Mouse (Mus musculus) ovary, adult 18-20 months (tissue): ENCODE data around the gene Acap3.
A peak's percentile ranks its signal among the peaks of the same experiment; 100 is the strongest.

ENCODE experiments used
- DNase-seq: peaks from one replicate; pipeline ENCODE4 v3.0.0; 2022; ENCODE audit warnings: low spot score, mixed read lengths

Acap3 gene

DNA sequence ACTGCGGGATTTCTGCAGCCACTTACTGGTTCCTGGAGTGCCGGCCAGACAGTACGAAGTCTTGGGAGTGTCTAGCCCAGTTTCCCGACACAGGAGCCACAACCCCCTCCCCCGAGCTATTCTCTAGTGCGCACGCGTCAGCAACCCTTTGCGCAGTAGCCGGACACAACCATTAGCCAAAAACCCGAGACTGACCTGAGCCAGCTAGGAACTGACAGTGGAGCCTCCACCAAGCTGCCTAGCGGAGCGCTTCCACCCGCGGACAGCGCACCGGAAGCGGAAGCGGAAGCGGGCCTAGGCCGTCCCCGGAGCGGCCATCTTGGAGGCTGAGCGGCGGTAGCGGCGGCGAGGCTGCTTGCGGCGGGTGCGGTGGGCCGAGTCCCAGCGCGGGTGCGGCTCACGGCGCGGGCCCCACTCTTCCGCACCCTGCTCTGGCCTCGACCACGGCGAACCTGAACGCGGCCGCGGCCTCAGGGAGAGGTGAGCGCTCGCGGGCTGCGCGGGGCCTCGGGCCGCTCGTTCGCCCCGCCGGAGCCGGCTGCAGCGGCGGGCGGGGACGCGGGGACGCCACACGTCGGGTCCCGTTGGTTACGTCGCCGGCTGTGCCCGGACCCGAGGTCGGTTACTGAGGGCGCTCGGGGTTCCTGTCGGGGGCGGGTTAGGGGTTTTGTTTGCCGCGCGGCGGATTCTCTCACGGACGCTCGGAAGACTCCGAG, 52.1 kb downstream of the Acap3 start, which contains the start of gene Ube2j2:
Ube2j2 (plus strand) TSS at position 298 of the 716 bp plus-strand sequence.
- DNase-seq = peak; percentile 94

DNA sequence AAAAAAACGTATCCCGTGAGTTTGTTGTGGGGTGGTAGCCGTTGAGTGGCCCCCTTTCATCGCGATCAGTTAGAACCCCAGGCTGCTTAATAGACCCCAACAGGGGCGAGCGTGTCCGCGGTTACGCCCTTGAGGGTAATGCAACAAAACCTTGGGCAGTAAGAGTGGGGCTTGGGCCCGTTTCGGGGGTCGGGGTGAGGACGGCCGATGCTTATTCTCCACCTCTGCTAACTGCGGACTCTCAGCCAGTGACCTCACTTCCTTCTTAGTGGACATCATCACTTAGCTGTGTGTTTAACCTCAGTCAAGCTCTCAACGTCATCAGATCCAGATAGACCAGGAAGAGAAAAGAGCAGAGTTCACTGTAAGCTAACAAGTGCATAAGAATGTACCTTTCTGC, 52.6 kb downstream of the Acap3 start:
- DNase-seq = no peak

DNA sequence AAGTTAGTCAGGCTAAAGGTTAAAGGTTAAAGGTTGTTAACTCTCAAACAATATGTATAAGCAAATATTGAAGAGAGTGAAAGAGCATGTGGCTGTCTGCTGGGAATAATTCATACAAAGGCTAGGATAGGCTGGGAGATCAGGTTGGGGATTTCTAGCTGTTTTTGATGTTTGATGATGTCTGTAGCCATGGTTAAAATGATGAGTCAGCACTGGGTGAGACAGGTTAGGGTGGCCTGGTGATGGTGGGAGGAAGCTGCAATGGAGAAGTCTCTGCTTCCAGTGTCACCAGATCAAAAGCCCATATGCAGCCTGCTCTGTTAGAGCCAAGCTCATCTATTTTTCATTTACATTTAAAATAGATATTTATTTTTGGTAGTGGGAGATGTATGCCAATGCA, 55.5 kb downstream of the Acap3 start:
- DNase-seq = no peak

DNA sequence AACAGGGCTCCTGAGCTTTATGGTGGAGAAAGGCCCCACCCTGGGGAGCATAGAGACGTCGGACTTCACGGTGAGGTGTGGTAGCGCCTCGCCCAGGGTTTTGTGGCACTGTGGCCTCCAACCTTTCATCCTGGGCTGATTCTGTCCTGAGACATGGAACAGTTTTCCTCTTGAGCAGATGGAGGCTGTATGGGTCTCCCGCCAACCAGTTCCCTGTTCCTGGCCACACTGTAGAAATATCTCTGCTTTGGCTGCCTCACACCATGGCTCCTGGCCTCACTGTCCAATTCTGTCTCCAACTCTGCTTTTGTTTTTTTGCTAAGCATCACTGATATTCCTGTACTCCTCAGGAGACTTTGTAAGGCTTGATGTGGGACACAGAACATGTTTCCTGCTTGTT, 63.9 kb downstream of the Acap3 start:
- DNase-seq = no peak
